In the genomic region with DNA sequence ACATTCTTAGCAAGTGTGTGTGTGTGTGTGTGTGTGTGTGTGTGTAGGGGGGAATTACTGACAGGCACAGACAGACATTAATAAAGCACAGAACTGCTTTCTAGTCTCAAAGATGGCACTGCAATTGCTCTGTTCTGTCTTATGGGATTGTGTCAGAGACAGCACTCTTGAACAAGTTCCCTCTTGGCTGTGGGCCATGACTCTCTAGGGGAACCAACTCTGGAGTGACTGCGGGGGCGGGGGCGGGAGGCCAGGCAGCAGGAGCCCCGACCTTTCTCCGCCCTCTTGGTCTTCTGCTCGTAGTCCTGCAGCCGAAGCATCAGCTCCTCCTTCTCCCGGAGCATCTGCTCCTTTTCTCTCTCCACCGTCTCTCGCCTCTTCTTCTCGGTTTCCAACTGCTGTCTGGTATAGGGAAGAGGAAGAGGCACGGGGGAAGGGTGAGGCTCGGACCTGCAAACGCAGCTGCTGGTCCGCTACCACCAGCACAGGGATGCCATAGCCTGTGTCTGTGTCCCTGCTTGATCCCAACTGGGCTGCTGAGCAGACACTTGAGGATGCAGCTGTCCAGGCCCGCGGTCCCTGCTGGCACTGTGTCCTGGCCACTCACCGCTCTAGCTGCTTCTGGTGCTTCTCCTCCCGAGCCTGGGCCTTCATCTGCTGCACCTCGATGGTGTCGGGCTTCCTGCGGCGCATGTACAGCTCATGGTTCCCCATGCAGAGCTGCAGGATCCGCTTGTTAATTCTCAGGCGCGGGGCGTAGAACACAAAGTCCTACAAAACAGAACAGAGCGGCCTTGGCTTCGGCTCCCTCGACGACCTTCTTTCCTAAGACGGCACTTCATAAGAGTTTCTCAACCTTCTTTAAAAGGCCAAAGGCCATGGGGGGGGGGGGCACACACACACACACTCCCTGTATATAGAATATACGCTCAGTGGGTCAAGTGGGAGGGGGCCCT, we compare ENCODE assay signal across 8 mouse cellular contexts. TPM values are rescaled to one million over a fixed set of nuclear protein-coding genes. Genes with fewer than 3 reads are reported as not detected.
DNase-seq lines count a peak whose midpoint lies in the region; ATAC-seq and TF ChIP-seq lines count a peak whose summit lies in the region.

No protein-coding gene starts in this region.

- peak; percentile 58; the same call in 1 of the 2 replicates for ATAC-seq in embryonic facial prominence, embryonic 14.5 days (ENCODE audit: low read depth)
- peak; percentile 36 for ATAC-seq in heart, postnatal 0 days (ENCODE audit: insufficient read depth, low read depth)
- no peak; the same call in 1 of the 2 replicates for ATAC-seq in neural tube, embryonic 13.5 days (ENCODE audit: low read depth)

- peaks cover 20% of the 10 kb centered on the region for H3K36me3 ChIP-seq in embryonic facial prominence, embryonic 14.5 days (ENCODE audit: control insufficient read depth, insufficient read depth, low read length)
- peaks cover 69% of the 10 kb centered on the region for H3K36me3 ChIP-seq in heart, postnatal 0 days (replicated peaks; ENCODE audit: control insufficient read depth, insufficient read depth, low read length)
- peaks cover 35% of the 10 kb centered on the region for H3K36me3 ChIP-seq in limb, embryonic 10.5 days
- peaks cover 21% of the 10 kb centered on the region; the same call in 1 of the 2 replicates for H3K36me3 ChIP-seq in neural tube, embryonic 13.5 days

- H3K4me3 ChIP-seq in embryonic facial prominence, embryonic 14.5 days (ENCODE audit: low read depth, low read length), result no peak overlapping the region
- no peak overlapping the region for H3K4me3 ChIP-seq in heart, postnatal 0 days (ENCODE audit: low read depth, low read length)
- no peak overlapping the region for H3K4me3 ChIP-seq in limb, embryonic 10.5 days
- no peak overlapping the region for H3K4me3 ChIP-seq in neural tube, embryonic 13.5 days

- DNase-seq in kidney, adult 11 months, result peak; percentile 26
- DNase-seq in kidney, adult 9 months, result no peak
- DNase-seq in 416B (ENCODE audit: low read depth), result peak; percentile 21
- DNase-seq in embryonic facial prominence, embryonic 14.5 days (ENCODE audit: low spot score), result peak; percentile 78
- DNase-seq in heart, postnatal 0 days (ENCODE audit: low spot score), result peak; percentile 61
- no peak for DNase-seq in limb, embryonic 10.5 days (ENCODE audit: low spot score)
- no peak for DNase-seq in left cerebral cortex, adult 9 months (ENCODE audit: low spot score in 2 of 2)

- H3K9ac ChIP-seq in embryonic facial prominence, embryonic 14.5 days (ENCODE audit: low read depth, low read length), result no peak overlapping the region
- H3K9ac ChIP-seq in heart, postnatal 0 days (replicated peaks; ENCODE audit: low read depth, low read length), result no peak overlapping the region
- no peak overlapping the region; the same call in 1 of the 2 replicates for H3K9ac ChIP-seq in neural tube, embryonic 13.5 days

- 69% methylated on average over 32 of the region's 33 CpGs for WGBS in embryonic facial prominence, embryonic 14.5 days
- WGBS in heart, postnatal 0 days, result 38% methylated on average over 33 of the region's 33 CpGs
- WGBS in limb, embryonic 10.5 days, result 74% methylated on average over 33 of the region's 33 CpGs
- WGBS in neural tube, embryonic 13.5 days, result 65% methylated on average over 33 of the region's 33 CpGs

- no peak for TF ChIP-seq EP300 in heart, postnatal 0 days (IDR thresholded peaks at IDR 0.05; ENCODE audit: low read depth)

- no peaks in the 10 kb centered on the region for H3K9me3 ChIP-seq in embryonic facial prominence, embryonic 14.5 days (ENCODE audit: control insufficient read depth, low read length)
- no peaks in the 10 kb centered on the region for H3K9me3 ChIP-seq in heart, postnatal 0 days (replicated peaks; ENCODE audit: control insufficient read depth, low read length)
- H3K9me3 ChIP-seq in limb, embryonic 10.5 days (replicated peaks), result no peaks in the 10 kb centered on the region
- H3K9me3 ChIP-seq in neural tube, embryonic 13.5 days, result no peaks in the 10 kb centered on the region

- H3K27me3 ChIP-seq in embryonic facial prominence, embryonic 14.5 days (replicated peaks; ENCODE audit: control insufficient read depth, insufficient read depth, low read length), result no peaks in the 10 kb centered on the region
- no peaks in the 10 kb centered on the region for H3K27me3 ChIP-seq in heart, postnatal 0 days (ENCODE audit: control insufficient read depth, insufficient read depth, low read length)
- no peaks in the 10 kb centered on the region for H3K27me3 ChIP-seq in limb, embryonic 10.5 days (ENCODE audit: low read depth, poor library complexity, severe bottlenecking)
- H3K27me3 ChIP-seq in neural tube, embryonic 13.5 days, result no peaks in the 10 kb centered on the region

- no peak overlapping the region for H3K4me2 ChIP-seq in embryonic facial prominence, embryonic 14.5 days (ENCODE audit: low read depth, low read length)
- no peak overlapping the region for H3K4me2 ChIP-seq in heart, postnatal 0 days (ENCODE audit: low read depth, low read length)
- H3K4me2 ChIP-seq in neural tube, embryonic 13.5 days, result no peak overlapping the region

- TF ChIP-seq CTCF in heart, postnatal 0 days (IDR thresholded peaks at IDR 0.05; ENCODE audit: low read depth), result no peak

- H3K27ac ChIP-seq in embryonic facial prominence, embryonic 14.5 days (replicated peaks; ENCODE audit: low read depth, low read length), result no peak overlapping the region; the same call in 1 of the 2 replicates
- peak overlapping the region; percentile 40; the same call in 1 of the 2 replicates for H3K27ac ChIP-seq in heart, postnatal 0 days (ENCODE audit: low read depth)
- peak overlapping the region; percentile 9; the same call in 1 of the 2 replicates for H3K27ac ChIP-seq in limb, embryonic 10.5 days
- peak overlapping the region; percentile 67 for H3K27ac ChIP-seq in neural tube, embryonic 13.5 days (replicated peaks)

- peaks cover 21% of the 10 kb centered on the region for H3K4me1 ChIP-seq in embryonic facial prominence, embryonic 14.5 days (ENCODE audit: control insufficient read depth, insufficient read depth, low read length)
- peaks cover 33% of the 10 kb centered on the region for H3K4me1 ChIP-seq in heart, postnatal 0 days (ENCODE audit: control insufficient read depth, insufficient read depth)
- H3K4me1 ChIP-seq in limb, embryonic 10.5 days, result peaks cover 55% of the 10 kb centered on the region
- H3K4me1 ChIP-seq in neural tube, embryonic 13.5 days (replicated peaks), result peaks cover 71% of the 10 kb centered on the region

RNA-seq across cellular contexts. Expression of a gene that starts 40.2 kb away (rescaled TPM):
- 57.8 and 59.1 TPM in 2 replicates for polyA plus RNA-seq in embryonic facial prominence, embryonic 14.5 days (2014; fragmentation: Nextera tagmentation; extraction: Ambion mirVana)
- total RNA-seq in heart, postnatal 0 days (2014; rRNA removed; ENCODE audit: low replicate concordance), result 91.3 and 103 TPM in 2 replicates
- 126 and 141 TPM in 2 replicates for polyA plus RNA-seq in heart, postnatal 0 days (2015; fragmentation: Nextera tagmentation; extraction: Ambion mirVana)
- 24.8 and 26.2 TPM in 2 replicates for polyA plus RNA-seq in limb, embryonic 10.5 days (2016; fragmentation: Nextera tagmentation; extraction: Ambion mirVana)
- polyA plus RNA-seq in neural tube, embryonic 13.5 days (2015; fragmentation: Nextera tagmentation; extraction: Ambion mirVana), result 58.5 and 68.3 TPM in 2 replicates

Comparison
In these comparisons a context has a peak if more than half of its experiments do, and no peak if none do; other contexts are left out.
1. DNase-seq: peak in kidney, adult 11 months (single experiment), 416B (single experiment), embryonic facial prominence, embryonic 14.5 days (single experiment) and heart, postnatal 0 days (single experiment); none in kidney, adult 9 months (single experiment), limb, embryonic 10.5 days (single experiment) and left cerebral cortex, adult 9 months (0 of 2).